Mouse (Mus musculus) liver, postnatal 0 days (tissue): ENCODE results near the gene Lrch3.

Source experiments
- CTCF ChIP-seq: sonication (generic); IDR thresholded peaks from 2 replicates; pipeline ENCODE4 v1.5.1; 2016; ENCODE audit warnings: antibody characterized with exemption, low read depth
- EP300 ChIP-seq: IDR thresholded peaks from 2 replicates; pipeline ENCODE4 v1.6.1; 2016; ENCODE audit warnings: antibody characterized with exemption, low read depth, mild to moderate bottlenecking

DNA sequence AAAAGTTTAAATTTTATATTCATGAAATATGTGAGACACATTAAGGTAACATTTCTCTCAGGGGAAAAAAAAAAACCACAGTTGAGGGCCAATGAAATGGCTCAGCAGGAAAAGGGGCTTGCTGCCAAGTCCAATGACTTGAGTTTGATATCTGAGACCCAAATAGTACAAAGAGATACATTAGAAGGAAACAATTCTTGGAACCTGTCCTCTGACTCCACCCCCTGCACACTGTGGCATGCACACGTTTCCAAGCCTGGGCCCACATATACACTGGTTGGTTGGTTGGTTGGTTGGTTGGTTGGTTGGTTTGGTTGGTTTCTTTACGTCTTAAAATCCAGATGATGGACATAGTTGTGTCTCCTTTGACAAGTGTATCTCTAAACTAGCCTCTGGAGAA lies 102.1 kb downstream of the Lrch3 start:
- TF ChIP-seq CTCF = no peak
- no peak for TF ChIP-seq EP300
